Mouse (Mus musculus) kidney, adult 2 months (tissue): ENCODE measurements around the gene Sptlc3.

Source experiments
- CTCF ChIP-seq: fragments of 200-500 bp; conservative IDR thresholded peaks from 2 replicates; pipeline ENCODE4 v1.5.1; 2011; ENCODE audit warnings: low read depth, mild to moderate bottlenecking, control low read depth, low read length, moderate library complexity, mixed read lengths; ENCODE audit not compliant: insufficient read depth, insufficient read length
- POLR2A ChIP-seq: fragments of 200-500 bp; IDR thresholded peaks from one replicate; pipeline ENCODE4 v1.6.1; 2011; ENCODE audit warnings: low read depth, low read length, control low read depth

DNA sequence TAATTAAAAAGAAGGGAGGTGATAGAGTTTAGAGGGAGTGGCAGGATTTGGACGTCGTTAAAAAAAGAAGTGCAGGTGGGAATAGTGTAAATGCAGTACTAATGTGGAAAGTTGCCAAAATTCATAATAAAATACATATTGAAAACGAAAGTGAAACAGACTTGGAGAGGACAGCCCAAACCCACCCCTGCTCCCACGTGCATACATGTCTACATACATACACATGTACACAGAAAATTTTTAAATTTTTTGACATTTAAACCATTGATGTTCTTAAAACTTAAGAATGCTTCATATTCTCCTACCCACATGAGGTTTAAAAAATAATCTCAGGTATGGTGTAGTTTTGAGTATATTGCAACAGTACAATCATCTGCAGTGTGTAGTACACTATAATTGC lies 135.0 kb downstream of the Sptlc3 start:
- TF ChIP-seq CTCF (no peak), POLR2A (no peak)
